Mouse (Mus musculus) liver, postnatal 0 days (tissue): Measurements from ENCODE around the gene Timp1. TPM values are rescaled to one million over a fixed set of nuclear protein-coding genes. Genes with fewer than 3 reads are reported as not detected.
A peak's percentile ranks its signal among the peaks of the same experiment; 100 is the strongest.

Experiments
- ATAC-seq: fragments of 200-750 bp; cut with Nextera tagmentation; 2 replicates; pipeline ENCODE4 v1.8.0; 2017; ENCODE audit warnings: mild to moderate bottlenecking, moderate library complexity
- DNase-seq: peaks from one replicate; pipeline ENCODE4 v3.0.0-alpha.2; 2016
- H3K27ac ChIP-seq: fragments of 300-500 bp; sonication (generic); 2 replicates; pipeline ENCODE4 v1.5.1; 2014; ENCODE audit warnings: antibody characterized with exemption, moderate library complexity, mild to moderate bottlenecking, low read depth
- H3K27me3 ChIP-seq: fragments of 300-500 bp; sonication (generic); 2 replicates; pipeline ENCODE4 v1.6.1; 2014; ENCODE audit warnings: low read length, control low read depth, mixed read lengths; ENCODE audit not compliant: insufficient read depth
- H3K36me3 ChIP-seq: fragments of 300-500 bp; sonication (generic); replicated peaks from 2 replicates; pipeline ENCODE4 v1.6.1; 2014; ENCODE audit warnings: mild to moderate bottlenecking, control low read depth, low read length, moderate library complexity, mixed read lengths; ENCODE audit not compliant: insufficient read depth
- H3K4me1 ChIP-seq: fragments of 300-500 bp; sonication (generic); 2 replicates; pipeline ENCODE4 v1.6.1; 2014; ENCODE audit warnings: antibody characterized with exemption, mild to moderate bottlenecking, control low read depth; ENCODE audit not compliant: insufficient read depth
- H3K4me2 ChIP-seq: fragments of 300-500 bp; sonication (generic); 2 replicates; pipeline ENCODE4 v1.6.1; 2014; ENCODE audit warnings: low read depth, mild to moderate bottlenecking, low read length, moderate library complexity, mixed read lengths
- H3K4me3 ChIP-seq: fragments of 300-500 bp; sonication (generic); 2 replicates; pipeline ENCODE4 v1.5.1; 2014; ENCODE audit warnings: low read depth, low read length
- H3K9ac ChIP-seq: fragments of 300-500 bp; sonication (generic); replicated peaks from 2 replicates; pipeline ENCODE4 v1.6.1; 2014; ENCODE audit warnings: mild to moderate bottlenecking, moderate library complexity
- H3K9me3 ChIP-seq: fragments of 300-500 bp; sonication (generic); 2 replicates; pipeline ENCODE4 v1.6.1; 2016; ENCODE audit warnings: mild to moderate bottlenecking, control low read depth, low read length, mixed read lengths
- CTCF ChIP-seq: sonication (generic); IDR thresholded peaks from 2 replicates; pipeline ENCODE4 v1.5.1; 2016; ENCODE audit warnings: antibody characterized with exemption, low read depth
- EP300 ChIP-seq: IDR thresholded peaks from 2 replicates; pipeline ENCODE4 v1.6.1; 2016; ENCODE audit warnings: antibody characterized with exemption, low read depth, mild to moderate bottlenecking
- WGBS: fragments of 180-500 bp; shearing (Covaris S2); extraction: QIAGEN DNeasy Blood & Tissue Kit; methylation state at CpG from one replicate; pipeline ENCODE4 v1.1.7; 2014; ENCODE audit not compliant: insufficient replicate concordance; 5-methylcytosine and 5-hydroxymethylcytosine counted together
- polyA plus RNA-seq: library from polyadenylated mRNA; unstranded; fragments of >200 nt; fragmentation: Nextera tagmentation; extraction: Ambion mirVana; gene quantifications from 2 replicates; pipeline ENCODE4 v1.2.1, GENCODE M21; 2015

The Timp1 gene
- polyA plus RNA-seq, 1 experiment from 2014 or later: 2.2 TPM

DNA sequence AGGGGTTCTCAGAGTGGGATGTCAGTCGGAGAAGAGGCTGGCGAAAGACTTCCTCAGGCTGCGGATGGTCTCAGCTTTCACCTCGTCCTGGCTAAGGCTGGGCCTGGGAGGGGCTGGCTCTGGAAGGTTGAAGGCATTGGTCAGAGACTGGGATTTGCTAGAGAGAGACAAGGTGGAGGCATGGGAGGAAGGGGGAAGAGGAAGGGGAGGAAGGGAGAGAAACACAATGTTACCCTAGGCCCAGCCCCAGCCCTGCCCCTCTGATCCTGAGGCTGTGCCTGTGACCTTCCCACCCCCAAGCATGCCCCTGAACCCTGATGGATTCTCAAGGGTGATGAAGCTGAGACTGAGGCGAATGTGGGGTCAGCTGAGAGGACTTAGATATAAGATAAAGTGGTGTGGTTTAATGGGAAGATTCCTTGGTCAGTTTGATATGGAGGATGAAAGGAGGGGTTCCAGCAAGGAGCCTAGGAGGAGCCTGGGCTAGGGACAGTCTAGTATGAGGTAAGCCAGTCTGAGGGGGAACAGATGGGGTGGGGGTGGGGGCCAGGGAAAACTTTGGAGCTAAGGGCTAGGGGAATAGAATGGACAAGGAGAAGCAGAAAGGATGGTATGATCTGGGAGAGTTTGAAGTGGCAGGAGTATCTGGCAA lies 8.4 kb upstream of the Timp1 start:
- ATAC-seq (no peak), DNase-seq (no peak)
- H3K27me3 ChIP-seq: no peaks in the 10 kb centered on the region
- no peak overlapping the region for H3K4me2 ChIP-seq
- H3K9me3 ChIP-seq: no peaks in the 10 kb centered on the region
- no peak for TF ChIP-seq EP300
- TF ChIP-seq CTCF: no peak
- 45% methylated on average over 5 of the region's 5 CpGs for WGBS
- no peak overlapping the region for H3K27ac ChIP-seq
- H3K4me3 ChIP-seq: no peak overlapping the region
- H3K9ac ChIP-seq: no peak overlapping the region
- 0 out of 2 replicates have a peak, but pooled peaks cover 2% of the 10 kb centered on the region for H3K4me1 ChIP-seq
- 0 out of 2 replicates have a peak, but pooled peaks cover 6% of the 10 kb centered on the region for H3K36me3 ChIP-seq

- no peaks in the 10 kb centered on the region for H3K9me3 ChIP-seq
- no peaks in the 10 kb centered on the region for H3K27me3 ChIP-seq
- ATAC-seq (0 out of 2 replicates have a peak, but pooled peaks have one; percentile 27), DNase-seq (peak; percentile 18)
- no peak overlapping the region for H3K9ac ChIP-seq
- H3K4me3 ChIP-seq: no peak overlapping the region
- 0 out of 2 replicates have a peak, but pooled peaks cover 2% of the 10 kb centered on the region for H3K4me1 ChIP-seq
- peak overlapping the region; percentile 40 for H3K4me2 ChIP-seq
- no peak overlapping the region for H3K27ac ChIP-seq
- TF ChIP-seq CTCF (no peak), EP300 (no peak)
- 0 out of 2 replicates have a peak, but pooled peaks cover 2% of the 10 kb centered on the region for H3K36me3 ChIP-seq
- WGBS: 45% methylated on average over 20 of the region's 29 CpGs
Observed at GRCm38 (mm10) chrX:20862105-20863065, 7.6 kb upstream of the Timp1 start.

GRCm38 (mm10) chrX:20863161-20864101 lies 6.5 kb upstream of the Timp1 start:
- no peak overlapping the region for H3K27ac ChIP-seq
- TF ChIP-seq EP300 (no peak), CTCF (no peak)
- 0 out of 2 replicates have a peak, but pooled peaks cover 2% of the 10 kb centered on the region for H3K4me1 ChIP-seq
- no peak overlapping the region for H3K4me2 ChIP-seq
- no peak overlapping the region for H3K9ac ChIP-seq
- H3K27me3 ChIP-seq: no peaks in the 10 kb centered on the region
- no peaks in the 10 kb centered on the region for H3K36me3 ChIP-seq
- no peaks in the 10 kb centered on the region for H3K9me3 ChIP-seq
- H3K4me3 ChIP-seq: no peak overlapping the region
- 59% methylated on average over 9 of the region's 9 CpGs for WGBS
- ATAC-seq (no peak), DNase-seq (no peak)

DNA sequence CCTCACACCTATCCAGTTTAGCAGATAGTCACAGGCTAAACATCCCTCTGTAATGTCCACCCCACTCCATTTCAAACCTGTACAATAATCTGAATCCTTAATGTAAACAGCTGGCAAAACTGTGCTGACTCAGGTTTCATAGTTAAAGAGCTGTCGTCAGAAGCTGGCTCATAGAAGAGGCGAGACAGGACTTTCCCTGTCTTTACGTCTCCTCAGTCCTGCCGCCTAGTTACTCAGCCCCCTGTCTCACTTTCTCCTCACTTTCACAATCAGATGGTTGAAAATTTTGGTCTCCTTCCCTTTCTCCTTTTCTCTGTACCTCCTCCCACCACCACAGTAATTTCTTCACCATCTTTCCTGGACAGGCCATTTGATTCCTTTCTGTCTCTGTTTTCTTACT lies 1.9 kb upstream of the Timp1 start:
- Histone ChIP-seq H3K27me3 (no peaks in the 10 kb centered on the region), H3K4me1 (no peaks in the 10 kb centered on the region), H3K9ac (no peak overlapping the region), H3K4me2 (no peak overlapping the region), H3K9me3 (no peaks in the 10 kb centered on the region), H3K4me3 (no peak overlapping the region), H3K36me3 (no peaks in the 10 kb centered on the region), H3K27ac (no peak overlapping the region)
- DNase-seq (no peak), ATAC-seq (no peak)
- 64% methylated on average over 4 of the region's 4 CpGs for WGBS
- TF ChIP-seq EP300 (no peak), CTCF (no peak)

DNA sequence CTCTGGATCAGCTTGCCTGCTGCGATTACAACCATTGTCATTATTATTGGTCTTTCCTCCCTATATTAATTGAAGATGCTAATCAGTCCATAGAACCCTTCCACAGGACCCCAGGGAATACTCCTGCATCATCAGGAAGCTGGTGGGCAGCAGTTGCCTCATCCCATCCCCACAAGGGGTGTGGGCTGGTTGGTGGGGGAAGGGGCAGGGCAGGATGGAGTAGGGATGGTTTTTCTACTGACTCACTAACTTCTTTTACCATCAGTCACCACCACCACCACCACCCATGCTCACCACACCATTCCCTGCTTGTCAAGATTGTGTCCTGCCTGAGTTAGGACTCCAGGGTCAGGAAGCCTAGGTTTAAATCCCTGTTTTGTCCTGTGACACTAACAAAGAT lies 763 bp upstream of the Timp1 start:
- Histone ChIP-seq H3K27ac (no peak overlapping the region), H3K9ac (no peak overlapping the region), H3K9me3 (no peaks in the 10 kb centered on the region), H3K4me2 (no peak overlapping the region), H3K4me1 (no peaks in the 10 kb centered on the region), H3K27me3 (no peaks in the 10 kb centered on the region), H3K4me3 (no peak overlapping the region), H3K36me3 (no peaks in the 10 kb centered on the region)
- TF ChIP-seq CTCF: no peak
- TF ChIP-seq EP300: no peak
- no peak for ATAC-seq
- no peak for DNase-seq
- WGBS: 78% methylated on average over 1 of the region's 1 CpGs
